Mouse (Mus musculus) layer of hippocampus, adult 18-20 months (tissue): ENCODE data around the gene A030005L19Rik. TPM values are rescaled to one million over a fixed set of nuclear protein-coding genes. Genes with fewer than 3 reads are reported as not detected.
"Not testable (repeated sequence)": the region's sequence is repeated elsewhere in the genome, so short reads cannot be mapped to it uniquely, and the experiment has no call there.

Source experiments
- DNase-seq, 2 experiments: peaks; one replicate each; pipeline ENCODE4 v3.0.0; 2022; ENCODE audit warnings: low spot score in 2 of 2
- long read RNA-seq: library from polyadenylated mRNA; stranded (forward); transcript quantifications from one replicate; pipeline ENCODE4 v2.0.0, GENCODE M21; 2021
- total RNA-seq, 2 experiments: library from RNA; stranded (reverse); gene quantifications; 2 replicates each; pipeline ENCODE4 v1.2.3; 2021

Gene A030005L19Rik
- under 1 TPM; 0.42 to 0.71 TPM for total RNA-seq
- long read RNA-seq = 0 reads

DNA sequence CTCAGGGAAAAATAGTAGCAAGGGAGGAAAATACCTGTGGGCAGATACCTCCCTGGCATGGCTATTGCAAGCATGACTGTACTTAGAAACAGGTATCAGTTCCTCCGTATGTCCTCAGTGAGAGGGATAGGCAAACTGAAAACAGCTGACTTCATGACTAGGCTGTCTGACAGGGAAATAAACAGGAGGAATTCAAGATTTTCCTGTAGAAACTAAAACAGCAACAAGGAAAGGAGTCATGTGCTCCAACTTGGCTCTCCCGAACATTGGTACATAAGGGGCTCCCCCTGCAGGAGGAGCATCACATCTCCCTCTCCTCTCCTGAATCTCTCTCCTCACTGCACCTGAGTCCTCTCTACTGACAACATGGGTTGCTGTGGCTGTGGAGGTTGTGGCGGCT lies at the start of gene A030005L19Rik:
Gene A030005L19Rik, plus strand, starts transcription at position 301 of the 400 bp plus-strand sequence.
- DNase-seq = no peak

DNA sequence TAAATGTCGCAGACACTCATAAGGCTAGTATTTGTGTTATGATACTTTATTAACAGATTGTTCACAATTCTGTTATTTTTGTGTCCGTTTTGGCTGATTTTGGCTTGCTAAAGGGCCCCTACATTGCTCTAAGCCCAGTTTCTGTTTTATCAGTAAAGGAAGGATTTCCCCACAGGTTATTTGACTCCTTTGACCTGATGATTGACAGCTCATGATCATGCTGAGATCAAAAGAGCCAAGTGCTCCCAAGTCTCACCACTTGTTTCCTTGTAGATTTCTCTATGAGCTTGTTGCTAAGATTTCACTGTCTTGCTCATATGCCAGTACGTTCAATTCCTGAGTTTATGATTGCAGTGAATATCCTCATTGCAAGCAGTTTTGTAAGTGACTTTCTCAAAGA lies 42.9 kb upstream of the A030005L19Rik start:
- DNase-seq = no peak

DNA sequence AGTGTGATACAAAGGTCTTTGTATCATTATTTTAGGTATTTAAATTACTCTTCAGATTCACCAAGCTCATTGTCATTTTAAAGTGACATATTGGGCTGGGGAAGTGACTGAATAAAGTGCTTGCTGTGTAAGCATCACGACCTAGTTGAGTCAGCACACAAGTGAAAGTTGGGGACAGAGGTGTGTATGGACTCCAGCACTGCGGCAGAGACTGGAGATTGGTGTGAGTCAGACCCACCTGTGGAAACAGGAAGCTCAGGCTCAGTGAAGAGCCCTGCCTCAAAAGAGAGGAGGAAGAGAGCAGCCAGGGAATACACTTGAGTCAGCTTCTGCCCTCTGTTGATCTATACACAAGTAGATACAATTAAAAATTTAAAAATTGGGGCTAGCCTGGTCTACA lies 34.0 kb upstream of the A030005L19Rik start:
- DNase-seq = no peak

GRCm38 (mm10) chr1:82880196-82880595 lies 32.9 kb upstream of the A030005L19Rik start:
- no peak for DNase-seq

- DNase-seq = no peak
Observed at GRCm38 (mm10) chr1:82893269-82893668, 19.9 kb upstream of the A030005L19Rik start.

GRCm38 (mm10) chr1:82900567-82900966 lies 12.6 kb upstream of the A030005L19Rik start:
- no peak for DNase-seq

DNA sequence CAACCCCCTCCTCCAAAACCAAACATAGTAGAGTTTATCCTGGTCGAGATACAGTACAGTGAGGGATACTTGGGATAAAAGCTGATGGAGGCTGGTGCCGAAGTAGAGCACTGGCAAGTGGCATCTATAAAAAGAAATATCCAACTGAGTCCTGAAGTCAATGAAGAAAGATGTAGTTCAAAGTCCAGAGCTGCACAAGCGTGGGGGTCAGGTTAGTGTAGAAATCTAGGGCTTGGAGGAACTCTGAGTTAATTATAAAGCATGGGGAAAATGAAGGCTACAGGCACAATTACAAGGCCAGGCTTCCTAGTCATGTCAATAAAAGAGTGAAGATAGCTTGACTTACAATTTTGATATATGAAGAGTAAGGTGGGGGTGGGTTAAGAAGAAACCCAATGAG lies 11.9 kb upstream of the A030005L19Rik start:
- no peak for DNase-seq

DNA sequence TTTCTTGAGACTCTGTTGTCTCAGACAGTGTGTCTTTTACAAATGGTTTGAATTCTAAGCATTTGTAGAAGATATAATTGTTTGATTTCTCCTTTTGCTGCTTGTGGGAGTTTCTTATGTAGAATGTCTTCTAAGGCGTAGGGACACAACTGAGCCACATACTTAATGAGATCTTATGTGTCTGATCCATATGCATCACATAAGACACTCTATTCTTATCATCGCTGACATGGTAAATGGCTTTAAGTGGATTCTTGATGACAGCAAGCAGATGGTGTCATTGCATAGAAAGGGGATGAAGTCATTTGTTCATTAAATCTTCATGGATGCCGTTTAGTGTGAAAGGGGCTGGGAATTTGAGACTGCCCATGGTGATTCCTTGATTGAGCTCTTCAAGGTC lies 7.2 kb upstream of the A030005L19Rik start:
- no peak for DNase-seq

GRCm38 (mm10) chr1:82913434-82913833 lies 309 bp downstream of the A030005L19Rik start:
- not testable (repeated sequence) for DNase-seq

DNA sequence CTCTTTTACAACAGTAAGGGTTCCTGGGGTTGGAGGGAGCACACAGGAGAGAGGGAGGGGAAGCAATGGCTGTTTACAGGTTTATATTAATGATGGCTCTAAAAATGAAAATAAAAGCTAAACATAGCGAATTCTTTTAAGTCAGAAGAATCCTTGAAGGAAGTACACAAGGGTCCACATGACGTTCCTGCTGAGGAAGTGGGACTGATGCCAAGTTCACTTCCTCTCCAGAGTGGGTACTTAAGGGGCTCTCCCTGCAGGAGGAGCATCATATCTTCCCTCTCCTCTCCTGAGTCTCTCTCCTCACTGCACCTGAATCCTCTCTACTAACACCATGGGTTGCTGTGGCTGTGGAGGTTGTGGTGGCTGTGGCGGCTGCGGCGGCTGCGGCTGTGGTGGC lies 11.5 kb downstream of the A030005L19Rik start, which contains the start of gene A030014E15Rik:
Gene A030014E15Rik, plus strand, starts transcription at position 268 of the 400 bp plus-strand sequence.
- DNase-seq = no peak

DNA sequence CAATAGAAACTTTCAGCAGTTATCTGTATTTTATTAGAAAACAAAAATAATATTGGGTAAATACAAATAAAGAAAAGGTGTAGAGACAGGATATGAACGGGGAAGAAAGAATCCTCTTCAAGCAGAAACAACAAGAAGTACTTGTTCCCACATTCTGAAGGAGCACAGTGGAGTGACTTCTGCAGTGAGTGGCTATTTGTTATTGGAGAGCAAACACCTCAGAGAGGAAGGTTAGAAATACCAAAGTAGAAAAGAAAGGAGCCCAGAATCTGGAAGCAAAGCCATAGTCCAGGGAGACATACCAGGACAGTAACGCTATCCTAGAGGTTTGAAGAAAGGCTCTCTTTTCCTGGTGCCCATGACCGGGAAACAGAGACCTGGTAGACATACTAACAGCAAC lies 17.4 kb downstream of the A030005L19Rik start:
- not testable (repeated sequence) for DNase-seq

DNA sequence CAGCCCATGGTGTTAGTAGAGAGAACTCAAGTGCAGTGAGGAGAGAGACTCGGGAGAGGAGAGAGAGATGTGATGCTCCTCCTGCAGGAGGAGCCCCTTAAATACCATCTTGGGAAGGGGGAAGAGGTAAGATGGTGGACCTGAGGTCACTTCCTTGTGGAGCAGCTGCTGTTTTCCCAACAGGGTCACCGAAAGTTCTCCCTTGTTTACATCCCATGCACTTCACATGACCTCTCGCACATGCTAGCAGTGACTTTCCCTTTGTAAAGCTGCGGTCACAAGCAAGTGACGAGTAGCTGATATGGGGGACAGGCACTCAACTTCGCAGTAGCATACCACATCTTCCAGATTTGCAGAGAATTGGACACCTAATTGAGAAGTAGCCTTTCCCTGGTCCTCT lies 18.2 kb downstream of the A030005L19Rik start, which contains the start of gene Gm6217:
Gene Gm6217, minus strand, starts transcription at position 74 of the 400 bp plus-strand sequence.
- DNase-seq = not testable (repeated sequence)

DNA sequence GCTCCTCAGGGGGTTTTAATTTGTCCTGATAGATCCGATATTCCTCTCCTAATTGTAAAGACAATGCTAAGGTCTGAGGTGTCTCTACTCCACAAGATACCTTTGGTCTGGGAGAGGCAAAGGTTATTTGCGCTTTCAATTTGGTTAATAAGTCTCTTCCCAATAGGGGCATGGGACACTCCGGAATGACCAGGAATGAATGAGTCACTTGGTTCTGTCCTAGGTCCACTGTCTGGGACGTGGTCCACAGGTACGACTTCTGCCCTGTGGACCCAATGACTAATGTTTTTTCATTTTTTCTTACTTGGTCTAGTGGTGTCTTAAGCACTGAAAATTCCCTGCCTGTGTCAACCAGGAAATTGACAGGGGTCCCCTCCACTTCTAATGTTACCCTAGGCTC lies 25.5 kb downstream of the A030005L19Rik start:
- DNase-seq = no peak

- DNase-seq = not testable (repeated sequence)
Observed at GRCm38 (mm10) chr1:82942505-82942904, 29.4 kb downstream of the A030005L19Rik start.

DNA sequence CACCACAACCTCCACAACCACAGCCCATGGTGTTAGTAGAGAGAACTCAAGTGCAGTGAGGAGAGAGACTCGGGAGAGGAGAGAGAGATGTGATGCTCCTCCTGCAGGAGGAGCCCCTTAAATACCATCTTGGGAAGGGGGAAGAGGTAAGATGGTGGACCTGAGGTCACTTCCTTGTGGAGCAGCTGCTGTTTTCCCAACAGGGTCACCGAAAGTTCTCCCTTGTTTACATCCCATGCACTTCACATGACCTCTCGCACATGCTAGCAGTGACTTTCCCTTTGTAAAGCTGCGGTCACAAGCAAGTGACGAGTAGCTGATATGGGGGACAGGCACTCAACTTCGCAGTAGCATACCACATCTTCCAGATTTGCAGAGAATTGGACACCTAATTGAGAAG lies 30.2 kb downstream of the A030005L19Rik start, which contains the start of gene A030003K21Rik:
Gene A030003K21Rik, minus strand, starts transcription at position 94 of the 400 bp plus-strand sequence.
- DNase-seq = not testable (repeated sequence)

- DNase-seq = not testable (repeated sequence)
Observed at GRCm38 (mm10) chr1:82946029-82946428, 32.9 kb downstream of the A030005L19Rik start.

- no peak for DNase-seq
Observed at GRCm38 (mm10) chr1:82948601-82949000, 35.5 kb downstream of the A030005L19Rik start.

DNA sequence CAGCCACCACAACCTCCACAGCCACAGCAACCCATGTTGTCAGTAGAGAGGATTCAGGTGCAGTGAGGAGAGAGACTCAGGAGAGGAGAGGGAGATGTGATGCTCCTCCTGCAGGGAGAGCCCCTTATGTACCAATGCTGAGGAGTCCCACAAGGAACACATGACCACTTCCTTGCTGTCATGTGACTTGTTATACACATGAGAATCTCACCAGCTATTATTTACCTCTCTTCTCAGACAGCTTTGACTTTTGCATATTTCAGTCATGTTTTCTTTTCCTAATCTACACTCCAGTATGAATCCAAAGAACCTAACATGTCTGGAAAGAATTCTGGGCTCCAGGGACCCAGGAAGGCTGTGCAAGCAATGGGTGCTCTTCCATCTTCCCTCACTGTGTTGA lies 42.8 kb downstream of the A030005L19Rik start, which contains the start of gene Gm7544:
Gene Gm7544, minus strand, starts transcription at position 101 of the 400 bp plus-strand sequence.
- DNase-seq = not testable (repeated sequence)

DNA sequence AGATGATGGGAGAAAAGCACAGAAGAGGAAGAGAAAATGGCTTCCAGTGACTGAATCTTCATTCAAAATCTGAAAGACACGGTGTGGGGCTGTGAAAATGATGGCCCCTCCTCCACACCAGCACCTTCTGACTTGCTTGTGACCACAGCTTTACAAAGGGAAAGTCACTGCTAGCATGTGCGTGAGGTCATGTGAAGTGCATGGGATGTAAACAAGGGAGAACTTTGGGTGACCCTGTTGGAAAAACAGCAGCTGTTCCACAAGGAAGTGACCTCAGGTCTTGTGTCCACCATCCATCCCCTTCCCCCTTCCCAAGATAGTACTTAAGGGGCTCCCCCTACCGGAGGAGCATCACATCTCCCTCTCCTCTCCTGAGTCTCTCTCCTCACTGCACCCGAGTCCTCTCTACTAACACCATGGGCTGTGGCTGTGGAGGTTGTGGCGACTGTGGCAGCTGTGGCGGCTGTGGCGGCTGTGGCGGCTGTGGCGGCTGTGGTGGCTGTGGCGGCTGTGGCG lies 46.8 kb downstream of the A030005L19Rik start, which contains the start of gene Gm47955:
Gene Gm47955, plus strand, starts transcription at position 417 of the 516 bp plus-strand sequence.
- DNase-seq = no peak
